Mouse (Mus musculus): ENCODE data around the gene Ppard.

The Ppard gene

DNA sequence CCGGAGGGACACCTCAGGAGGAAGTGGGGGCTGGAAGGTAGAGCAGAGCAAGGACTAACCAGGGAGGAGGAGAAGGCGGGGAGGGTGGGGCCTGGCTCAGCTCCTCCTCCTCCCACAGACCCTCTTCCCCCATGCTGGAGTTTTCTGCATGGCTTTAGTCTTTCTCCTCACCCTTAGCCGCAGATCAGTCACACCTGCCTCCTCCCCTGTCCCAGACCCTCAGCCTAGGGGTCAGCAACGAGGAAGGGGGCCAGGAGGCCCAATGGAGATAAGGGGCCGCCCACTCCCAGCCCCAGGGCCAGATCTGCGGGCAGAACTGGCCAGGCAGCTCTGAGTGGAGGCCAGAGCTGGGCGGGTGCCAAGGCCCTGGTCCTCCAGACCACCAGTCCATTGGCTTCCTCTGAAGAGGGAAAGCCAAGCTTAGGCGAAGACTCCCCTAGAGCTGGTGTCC is 112.8 kb downstream of the Ppard start:
- DNase-seq = peak; percentile 60 to 84

DNA sequence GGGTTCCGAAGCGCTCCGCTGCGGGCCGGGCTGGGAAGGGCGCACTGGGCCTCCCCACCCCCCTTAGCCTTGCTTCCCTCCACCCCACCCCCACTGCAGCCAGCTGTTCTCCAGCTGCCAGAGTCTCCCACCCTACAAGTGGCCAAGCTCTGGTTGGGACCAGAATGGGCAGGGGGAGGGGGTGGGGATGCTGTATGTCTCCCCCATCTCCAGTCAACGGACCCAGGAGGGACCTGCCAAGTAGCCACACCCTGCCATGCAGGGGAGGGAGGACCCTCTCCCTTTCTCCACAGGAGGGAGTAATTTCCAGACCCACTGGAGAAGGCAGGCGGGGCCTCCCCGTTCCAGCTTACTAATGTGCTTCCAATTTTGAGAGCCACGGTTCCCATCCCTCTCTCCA is 113.4 kb downstream of the Ppard start:
- DNase-seq = peak; percentile 65 to 79

DNA sequence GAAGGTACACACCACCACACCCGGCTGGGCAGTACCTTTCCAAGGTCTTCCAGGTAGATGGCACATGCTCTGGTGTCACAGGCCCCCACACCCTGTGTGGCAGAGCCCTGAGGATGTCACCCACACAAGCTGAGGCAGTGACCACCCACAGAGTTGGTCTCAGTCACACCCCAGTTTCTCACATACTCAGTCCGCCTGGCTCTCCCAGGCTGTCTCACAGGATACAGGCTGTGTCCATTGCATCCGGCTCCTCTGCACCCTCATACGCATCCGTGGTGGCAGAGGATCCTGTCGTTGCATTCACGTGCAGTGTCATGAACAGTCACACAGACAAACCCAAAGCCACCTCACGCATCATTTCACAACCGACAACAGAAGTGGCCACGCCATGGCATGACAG is 114.8 kb downstream of the Ppard start:
- no peak for DNase-seq

DNA sequence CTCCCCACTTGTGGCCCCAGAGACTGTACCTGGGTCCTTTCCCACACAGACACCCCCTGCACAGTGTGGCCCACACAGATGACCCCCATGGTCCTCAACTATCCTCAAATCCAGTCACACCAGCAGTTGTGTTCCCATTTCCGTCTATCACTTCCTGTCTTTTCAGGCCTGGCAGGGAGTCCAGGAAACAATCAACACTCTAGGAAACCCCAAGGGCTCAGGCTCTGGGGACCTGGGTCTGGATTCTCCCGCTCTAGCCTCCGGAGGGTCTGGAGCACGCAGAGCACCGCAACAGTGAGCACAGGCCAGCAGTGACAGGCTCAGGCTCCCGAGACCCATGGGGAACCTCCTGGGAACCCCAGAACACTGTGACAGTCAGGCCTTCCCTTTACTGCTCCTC is 115.7 kb downstream of the Ppard start:
- no peak for DNase-seq

DNA sequence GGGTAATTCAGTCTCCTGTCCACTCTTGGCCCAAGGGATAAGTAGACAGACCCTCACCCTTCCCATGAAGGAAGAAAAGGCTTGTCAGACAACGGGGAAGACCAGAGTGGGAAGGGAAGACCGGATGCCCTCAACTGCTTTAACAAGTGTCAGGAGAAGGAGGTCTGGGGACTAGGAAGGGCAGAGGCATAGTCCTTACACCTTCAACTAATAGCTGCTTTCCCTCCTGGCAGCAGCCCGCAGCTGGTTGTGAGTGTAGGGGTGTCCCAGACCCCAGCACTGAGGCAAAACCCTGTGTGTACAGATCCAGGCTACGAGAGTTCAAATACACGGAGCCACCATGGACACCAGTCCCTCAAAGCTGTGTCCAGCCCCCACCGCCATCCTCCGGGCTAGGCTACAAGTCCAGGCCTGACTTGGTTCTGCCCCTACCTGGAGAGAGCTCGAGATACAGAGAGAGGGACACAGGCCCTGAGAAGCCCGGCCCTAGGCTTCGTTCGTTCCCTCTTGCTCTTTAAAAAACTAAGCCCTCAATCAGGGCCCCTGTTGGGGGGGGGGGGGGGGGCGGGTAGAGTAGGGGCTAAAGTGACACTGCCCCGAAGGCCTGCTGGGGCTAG is 116.9 kb downstream of the Ppard start:
- no peak for DNase-seq

DNA sequence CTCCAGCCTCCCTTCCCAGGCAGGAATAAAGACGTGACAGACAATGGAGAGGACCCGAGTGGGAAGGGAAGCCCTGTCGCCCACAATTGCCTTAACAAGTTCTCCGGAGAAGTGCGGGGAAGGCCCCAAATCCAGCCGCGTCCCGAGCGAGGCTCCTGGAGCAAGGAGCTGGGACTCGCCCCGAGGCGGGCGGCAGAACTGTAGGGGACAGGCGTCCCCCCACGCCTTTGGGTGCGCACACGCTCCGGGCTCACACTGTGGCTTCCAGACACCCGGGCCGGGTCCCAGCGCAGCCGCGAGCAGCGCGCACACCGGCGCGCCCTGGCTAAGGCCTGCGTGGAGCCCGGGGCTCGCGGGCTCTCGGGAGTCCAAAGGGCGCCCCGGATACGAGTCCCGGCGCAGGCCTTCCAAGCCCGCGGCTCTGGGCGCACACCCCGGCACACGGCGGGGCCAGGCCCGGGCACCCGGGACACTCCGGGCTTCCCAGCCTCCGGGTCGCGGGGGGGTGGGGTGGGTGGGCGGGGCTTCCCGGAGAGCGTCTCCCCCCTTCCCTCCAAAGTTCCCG is 117.5 kb downstream of the Ppard start:
- peak in 1 of 2 experiments; percentile 42 for DNase-seq

DNA sequence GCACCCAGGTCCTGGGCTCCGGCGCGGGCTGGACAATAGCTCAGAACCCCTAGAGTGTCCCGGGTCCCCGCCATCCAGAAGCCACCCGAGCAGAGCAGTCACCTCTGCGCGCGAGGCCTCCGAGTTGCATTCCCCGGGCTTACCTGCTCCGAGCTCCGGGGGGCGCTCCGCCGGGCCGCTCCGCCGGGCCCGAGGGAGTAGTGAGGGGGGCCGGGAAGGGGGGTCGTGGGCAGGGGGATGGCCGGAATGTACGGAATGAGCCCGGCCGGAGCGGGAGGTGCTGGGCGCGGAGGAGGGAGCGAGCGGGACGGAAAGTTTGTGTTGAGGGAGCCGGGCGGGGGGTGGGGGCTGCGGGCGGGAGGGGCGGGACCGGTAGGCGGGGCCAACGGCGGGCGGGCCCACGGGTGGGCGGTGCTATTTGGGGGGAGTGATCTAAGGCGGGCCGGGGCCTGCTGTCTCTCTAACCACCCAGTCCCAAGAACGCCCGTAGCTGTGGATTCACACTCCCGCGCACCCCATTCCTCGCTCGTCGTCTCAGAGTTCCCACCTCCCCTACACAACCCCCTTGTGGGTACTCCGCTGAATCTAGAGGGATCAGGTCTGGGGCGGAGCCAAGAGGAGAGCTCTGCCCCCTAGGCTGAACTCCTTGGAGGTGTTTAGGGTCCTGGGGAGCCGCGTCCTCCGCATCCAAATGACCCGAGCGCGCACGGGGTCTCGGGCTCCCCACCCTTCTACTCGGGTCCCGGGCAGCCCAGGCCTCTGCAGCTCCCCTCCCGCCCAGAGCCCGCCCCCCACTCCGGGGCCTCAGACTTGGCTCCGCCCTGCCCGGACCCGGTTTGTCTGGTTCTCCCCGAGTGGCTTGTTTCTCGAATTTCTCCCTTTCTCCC is 118.2 kb downstream of the Ppard start, which contains the start of gene Tead3:
Gene Tead3 (minus strand): TSS at position 352 of the 887 bp plus-strand sequence.
- peak; percentile 87 to 91 for DNase-seq
